Mouse (Mus musculus) embryonic fibroblast, embryonic 13.5 days (primary cell): ENCODE measurements around the gene Ubtd2.

Experiments
- CTCF ChIP-seq: IDR thresholded peaks from 2 replicates; pipeline ENCODE4 v1.5.1; 2011; ENCODE audit warnings: mild to moderate bottlenecking, control low read depth, low read length, moderate library complexity, borderline replicate concordance; ENCODE audit not compliant: insufficient read depth
- POLR2A ChIP-seq: IDR thresholded peaks from 2 replicates; pipeline ENCODE4 v1.6.1; 2011; ENCODE audit warnings: low read depth, mild to moderate bottlenecking, control low read depth, low read length, moderate library complexity

DNA sequence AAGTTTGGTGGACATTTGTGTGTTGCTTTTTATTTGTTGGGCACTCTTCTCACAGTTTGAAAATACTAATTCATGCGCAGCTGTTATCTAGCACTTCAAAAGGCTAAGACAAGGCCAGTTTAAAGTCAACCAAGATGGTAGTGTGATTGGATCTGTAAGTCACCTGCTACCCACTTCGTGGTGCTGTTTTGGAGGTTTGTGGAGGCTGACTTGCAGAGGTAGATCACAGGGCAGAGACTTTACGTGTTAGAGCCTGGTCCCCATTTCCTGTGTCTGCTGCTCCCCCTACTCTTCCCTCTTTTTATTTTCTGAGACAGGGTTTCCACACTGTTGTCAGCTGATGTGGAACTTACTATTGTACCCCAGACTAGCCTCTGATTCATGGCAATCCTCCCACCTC lies 19.6 kb downstream of the Ubtd2 start:
- TF ChIP-seq CTCF (no peak), POLR2A (no peak)
